Mouse (Mus musculus) cerebellum, adult 2 months (tissue): ENCODE measurements around the gene Asf1a.
"Not testable (repeated sequence)": the region's sequence is repeated elsewhere in the genome, so short reads cannot be mapped to it uniquely, and the experiment has no call there.

Source experiments
- CTCF ChIP-seq: fragments of 200-500 bp; IDR thresholded peaks from 2 replicates; pipeline ENCODE4 v1.5.1; 2011; ENCODE audit warnings: low read depth, mild to moderate bottlenecking, control low read depth, low read length, moderate library complexity, borderline replicate concordance; ENCODE audit not compliant: insufficient read depth
- POLR2A ChIP-seq: fragments of 200-500 bp; IDR thresholded peaks from 2 replicates; pipeline ENCODE4 v1.6.1; 2011; ENCODE audit warnings: low read length, control low read depth, borderline replicate concordance; ENCODE audit not compliant: insufficient read depth

DNA sequence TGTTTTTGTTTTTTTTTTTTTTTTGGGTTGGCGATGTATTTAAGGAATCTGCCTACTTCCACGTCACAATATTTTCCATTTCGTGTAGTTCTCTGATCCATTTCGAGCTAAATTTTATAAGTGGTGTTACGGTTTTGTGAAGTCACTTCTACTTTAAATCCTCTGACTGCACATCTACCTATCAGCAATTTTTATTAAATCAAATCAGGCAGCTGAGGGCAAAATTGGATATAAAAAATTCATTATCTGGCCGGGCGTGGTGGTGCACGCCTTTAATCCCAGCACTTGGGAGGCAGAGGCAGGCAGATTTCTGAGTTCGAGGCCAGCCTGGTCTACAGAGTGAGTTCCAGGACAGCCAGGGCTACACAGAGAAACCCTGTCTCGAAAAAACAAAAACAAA, 33.8 kb downstream of the Asf1a start, which contains the start of gene Mcm9:
- TF ChIP-seq POLR2A, CTCF: not testable (repeated sequence)
